Mouse (Mus musculus) limb, embryonic 10.5 days (tissue): ENCODE data around the gene Med24. TPM values are rescaled to one million over a fixed set of nuclear protein-coding genes. Genes with fewer than 3 reads are reported as not detected.

Experiments
- DNase-seq: peaks from one replicate; pipeline ENCODE4 v3.0.0-alpha.2; 2017; ENCODE audit warnings: low spot score
- H3K27ac ChIP-seq: fragments of 300-500 bp; sonication (generic); 2 replicates; pipeline ENCODE4 v1.5.1; 2016; ENCODE audit warnings: mild to moderate bottlenecking
- H3K27me3 ChIP-seq: fragments of 300-500 bp; sonication (generic); 2 replicates; pipeline ENCODE4 v1.6.1; 2016; ENCODE audit warnings: low read depth, mild to moderate bottlenecking; ENCODE audit not compliant: poor library complexity, severe bottlenecking
- H3K36me3 ChIP-seq: fragments of 300-500 bp; sonication (generic); 2 replicates; pipeline ENCODE4 v1.6.1; 2016; ENCODE audit warnings: mild to moderate bottlenecking, moderate library complexity
- H3K4me1 ChIP-seq: fragments of 300-500 bp; sonication (generic); 2 replicates; pipeline ENCODE4 v1.6.1; 2016
- H3K4me3 ChIP-seq: fragments of 300-500 bp; sonication (generic); 2 replicates; pipeline ENCODE4 v1.5.1; 2016; ENCODE audit warnings: mild to moderate bottlenecking, moderate library complexity
- H3K9me3 ChIP-seq: fragments of 300-500 bp; sonication (generic); replicated peaks from 2 replicates; pipeline ENCODE4 v1.6.1; 2016; ENCODE audit warnings: mild to moderate bottlenecking
- WGBS: fragments of 180-500 bp; shearing (Covaris S2); methylation state at CpG from one replicate; pipeline ENCODE4 v1.1.7; 2016; 5-methylcytosine and 5-hydroxymethylcytosine counted together
- polyA plus RNA-seq: library from polyadenylated mRNA; unstranded; fragments of >200 nt; fragmentation: Nextera tagmentation; extraction: Ambion mirVana; gene quantifications from 2 replicates; pipeline ENCODE4 v1.2.1, GENCODE M21; 2016

Med24 gene
- polyA plus RNA-seq, 1 experiment from 2014 or later: 82.6 TPM

DNA sequence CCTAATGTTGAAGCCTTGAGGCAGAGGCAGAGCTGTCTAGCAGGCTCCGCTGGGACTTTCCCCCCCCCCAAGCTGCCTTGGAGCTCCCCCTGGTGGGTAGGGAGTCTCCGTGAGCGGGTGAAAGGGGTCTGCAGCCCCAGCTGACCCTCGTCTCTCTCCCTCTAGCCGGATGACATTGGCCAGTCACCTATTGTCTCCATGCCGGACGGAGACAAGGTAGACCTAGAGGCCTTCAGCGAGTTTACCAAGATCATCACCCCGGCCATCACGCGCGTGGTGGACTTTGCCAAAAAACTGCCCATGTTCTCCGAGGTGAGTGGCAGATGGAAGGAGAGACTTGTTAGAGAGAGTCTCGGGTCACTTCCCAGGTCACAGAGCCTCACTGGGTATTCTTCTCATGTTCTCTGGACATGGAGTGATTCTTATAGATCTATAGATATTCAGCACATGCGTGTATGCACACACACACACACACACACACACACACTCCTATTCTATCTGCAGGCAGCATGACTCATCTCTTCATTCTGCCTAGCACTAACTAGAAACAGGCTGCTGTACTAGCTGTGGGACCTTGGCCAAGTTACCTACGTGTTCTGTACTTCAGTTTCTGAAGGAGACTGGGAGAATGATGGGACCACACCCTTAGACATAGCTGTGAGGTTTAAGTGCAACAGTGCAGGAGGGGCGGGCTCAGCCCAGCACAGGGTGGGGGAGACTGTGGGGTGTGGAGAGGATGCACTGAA is 33.7 kb upstream of the Med24 start:
- no peak overlapping the region for H3K27ac ChIP-seq
- no peaks in the 10 kb centered on the region for H3K9me3 ChIP-seq
- no peak overlapping the region for H3K4me3 ChIP-seq
- no peak for DNase-seq
- H3K36me3 ChIP-seq: peaks cover 63% of the 10 kb centered on the region
- WGBS: 70% methylated on average over 17 of the region's 17 CpGs
- no peaks in the 10 kb centered on the region for H3K27me3 ChIP-seq
- peaks cover 36% of the 10 kb centered on the region for H3K4me1 ChIP-seq

DNA sequence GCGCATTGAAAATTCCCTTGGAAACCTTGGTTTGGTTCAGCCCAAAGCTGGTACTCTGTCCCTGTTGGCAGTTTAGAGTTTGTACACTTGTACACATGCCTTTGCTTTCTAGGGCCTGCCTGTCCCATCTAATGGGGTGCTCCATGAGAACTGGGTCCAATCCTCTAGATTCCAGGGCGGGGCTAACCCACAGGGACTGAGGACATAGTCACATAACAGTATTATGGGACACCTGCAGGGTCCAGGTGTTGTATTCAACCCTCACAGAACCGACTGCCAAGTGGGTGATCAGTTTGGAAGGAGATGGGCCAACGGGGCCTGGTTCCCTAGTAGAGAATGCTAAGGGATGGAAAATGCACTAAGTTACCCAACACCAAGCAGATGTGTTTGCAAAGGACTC is 32.7 kb upstream of the Med24 start:
- Histone ChIP-seq H3K36me3 (peaks cover 65% of the 10 kb centered on the region), H3K4me1 (peaks cover 26% of the 10 kb centered on the region), H3K4me3 (no peak overlapping the region), H3K27me3 (no peaks in the 10 kb centered on the region), H3K27ac (no peak overlapping the region), H3K9me3 (no peaks in the 10 kb centered on the region)
- WGBS: 92% methylated on average over 4 of the region's 4 CpGs
- DNase-seq: no peak

- WGBS: 90% methylated on average over 12 of the region's 12 CpGs
- peaks cover 25% of the 10 kb centered on the region for H3K4me1 ChIP-seq
- no peak overlapping the region for H3K27ac ChIP-seq
- H3K9me3 ChIP-seq: no peaks in the 10 kb centered on the region
- H3K4me3 ChIP-seq: no peak overlapping the region
- no peak for DNase-seq
- no peaks in the 10 kb centered on the region for H3K27me3 ChIP-seq
- peaks cover 44% of the 10 kb centered on the region for H3K36me3 ChIP-seq
Measured at GRCm38 (mm10) chr11:98756711-98757110, 27.5 kb upstream of the Med24 start.

- WGBS: 94% methylated on average over 6 of the region's 6 CpGs
- Histone ChIP-seq H3K27ac (no peak overlapping the region; the same call in 1 of the 2 replicates), H3K4me1 (peaks cover 34% of the 10 kb centered on the region), H3K36me3 (peaks cover 36% of the 10 kb centered on the region), H3K4me3 (no peak overlapping the region), H3K27me3 (no peaks in the 10 kb centered on the region), H3K9me3 (no peaks in the 10 kb centered on the region)
- no peak for DNase-seq
Measured at GRCm38 (mm10) chr11:98755726-98756380, 26.6 kb upstream of the Med24 start.

- no peaks in the 10 kb centered on the region for H3K9me3 ChIP-seq
- peaks cover 26% of the 10 kb centered on the region for H3K36me3 ChIP-seq
- no peaks in the 10 kb centered on the region for H3K27me3 ChIP-seq
- peak; percentile 90 for DNase-seq
- H3K27ac ChIP-seq: peak overlapping the region; percentile 51
- WGBS: 28% methylated on average over 7 of the region's 7 CpGs
- H3K4me1 ChIP-seq: peaks cover 45% of the 10 kb centered on the region
- no peak overlapping the region for H3K4me3 ChIP-seq
Measured at GRCm38 (mm10) chr11:98754621-98755181, 25.5 kb upstream of the Med24 start.

DNA sequence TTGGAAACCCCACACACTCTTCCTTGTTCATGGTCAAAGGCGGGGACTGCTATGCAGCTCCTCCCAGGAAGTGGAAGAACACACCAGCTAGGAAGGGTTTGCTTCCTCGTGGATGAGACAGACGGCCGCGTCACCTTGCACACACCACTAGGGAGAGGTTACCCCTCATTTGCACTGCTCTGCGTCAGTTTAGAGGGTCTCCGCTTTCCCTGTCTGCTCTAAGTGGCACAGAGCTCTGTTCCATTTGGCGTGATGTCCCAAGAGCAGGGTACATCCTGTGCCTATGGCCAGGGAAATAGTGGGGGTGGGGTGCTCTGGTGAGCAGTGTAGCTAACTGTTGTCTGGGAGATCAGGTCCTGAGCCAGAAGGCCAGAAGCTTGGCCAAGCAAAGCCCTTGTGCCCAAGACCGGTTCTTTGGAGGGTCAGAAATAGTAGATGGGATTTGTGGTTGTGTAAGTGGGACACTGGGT is 25.0 kb upstream of the Med24 start:
- no peaks in the 10 kb centered on the region for H3K9me3 ChIP-seq
- DNase-seq: no peak
- peaks cover 50% of the 10 kb centered on the region for H3K4me1 ChIP-seq
- H3K4me3 ChIP-seq: no peak overlapping the region
- H3K27ac ChIP-seq: peak overlapping the region; percentile 51
- 77% methylated on average over 9 of the region's 9 CpGs for WGBS
- H3K27me3 ChIP-seq: no peaks in the 10 kb centered on the region
- peaks cover 26% of the 10 kb centered on the region for H3K36me3 ChIP-seq

DNA sequence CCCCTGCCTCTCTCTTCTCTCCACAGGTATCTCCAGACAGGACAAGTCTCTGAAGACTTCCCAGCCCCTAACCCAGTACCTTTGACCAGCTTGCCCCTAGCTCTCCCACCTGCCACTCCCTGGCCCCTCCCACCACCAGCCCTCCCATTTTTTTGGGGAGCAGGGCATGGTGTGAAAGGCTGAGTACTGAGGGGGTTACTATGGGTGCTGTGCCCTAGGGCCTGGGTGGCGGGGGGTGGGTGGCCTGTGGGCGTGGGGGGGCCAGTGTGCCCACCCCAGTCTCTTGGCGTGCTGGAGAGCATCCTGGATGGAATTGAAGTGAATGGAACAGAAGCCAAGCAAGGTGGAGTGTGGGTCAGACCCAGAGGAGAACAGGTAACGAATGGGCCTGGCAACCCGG is 24.0 kb upstream of the Med24 start:
- Histone ChIP-seq H3K36me3 (peaks cover 20% of the 10 kb centered on the region), H3K4me1 (peaks cover 60% of the 10 kb centered on the region), H3K27ac (no peak overlapping the region), H3K4me3 (no peak overlapping the region), H3K9me3 (no peaks in the 10 kb centered on the region), H3K27me3 (no peaks in the 10 kb centered on the region)
- 88% methylated on average over 5 of the region's 5 CpGs for WGBS
- DNase-seq: no peak

DNA sequence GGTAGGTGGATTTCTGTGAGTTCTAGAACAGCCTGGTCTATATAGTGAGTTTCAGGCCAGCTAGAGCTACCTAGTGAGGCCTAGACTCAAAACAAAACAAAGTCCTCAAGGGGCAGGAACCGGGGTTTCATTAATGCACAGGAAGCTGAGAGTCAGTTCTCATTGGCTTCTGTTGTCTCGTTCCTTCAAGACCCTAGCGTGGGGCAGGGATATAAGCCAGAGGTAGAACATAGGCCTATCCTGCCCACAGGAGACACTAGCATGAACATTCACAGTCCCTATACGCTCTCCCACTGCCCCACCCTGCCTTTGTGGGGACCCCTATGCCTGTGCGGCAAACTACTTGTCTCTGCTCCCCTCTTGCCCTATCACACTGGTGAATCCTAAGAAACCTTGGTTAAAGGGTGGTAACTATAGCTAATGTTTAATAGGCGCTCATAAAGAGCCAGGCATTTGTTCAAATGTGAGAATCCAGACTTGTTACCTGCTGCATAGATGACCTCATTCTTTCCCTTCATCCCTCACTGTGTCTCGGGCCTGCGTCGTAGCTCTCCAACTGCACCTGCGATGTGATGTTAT is 23.4 kb upstream of the Med24 start:
- H3K27ac ChIP-seq: 0 out of 2 replicates have a peak overlapping the region, but pooled peaks have one; percentile 21

GRCm38 (mm10) chr11:98751221-98751782 is 22.1 kb upstream of the Med24 start:
- no peak for DNase-seq
- 58% methylated on average over 6 of the region's 6 CpGs for WGBS
- Histone ChIP-seq H3K36me3 (peaks cover 12% of the 10 kb centered on the region), H3K9me3 (no peaks in the 10 kb centered on the region), H3K27me3 (no peaks in the 10 kb centered on the region), H3K4me1 (peaks cover 79% of the 10 kb centered on the region), H3K27ac (peak overlapping the region; percentile 69; the same call in 1 of the 2 replicates), H3K4me3 (no peak overlapping the region)

More for the DNA sequence above, 23.4 kb upstream of the Med24 start:
- peaks cover 66% of the 10 kb centered on the region for H3K4me1 ChIP-seq
- H3K27me3 ChIP-seq: no peaks in the 10 kb centered on the region
- WGBS: 85% methylated on average over 10 of the region's 10 CpGs
- H3K4me3 ChIP-seq: no peak overlapping the region
- H3K9me3 ChIP-seq: no peaks in the 10 kb centered on the region
- peaks cover 17% of the 10 kb centered on the region for H3K36me3 ChIP-seq
- no peak for DNase-seq

DNA sequence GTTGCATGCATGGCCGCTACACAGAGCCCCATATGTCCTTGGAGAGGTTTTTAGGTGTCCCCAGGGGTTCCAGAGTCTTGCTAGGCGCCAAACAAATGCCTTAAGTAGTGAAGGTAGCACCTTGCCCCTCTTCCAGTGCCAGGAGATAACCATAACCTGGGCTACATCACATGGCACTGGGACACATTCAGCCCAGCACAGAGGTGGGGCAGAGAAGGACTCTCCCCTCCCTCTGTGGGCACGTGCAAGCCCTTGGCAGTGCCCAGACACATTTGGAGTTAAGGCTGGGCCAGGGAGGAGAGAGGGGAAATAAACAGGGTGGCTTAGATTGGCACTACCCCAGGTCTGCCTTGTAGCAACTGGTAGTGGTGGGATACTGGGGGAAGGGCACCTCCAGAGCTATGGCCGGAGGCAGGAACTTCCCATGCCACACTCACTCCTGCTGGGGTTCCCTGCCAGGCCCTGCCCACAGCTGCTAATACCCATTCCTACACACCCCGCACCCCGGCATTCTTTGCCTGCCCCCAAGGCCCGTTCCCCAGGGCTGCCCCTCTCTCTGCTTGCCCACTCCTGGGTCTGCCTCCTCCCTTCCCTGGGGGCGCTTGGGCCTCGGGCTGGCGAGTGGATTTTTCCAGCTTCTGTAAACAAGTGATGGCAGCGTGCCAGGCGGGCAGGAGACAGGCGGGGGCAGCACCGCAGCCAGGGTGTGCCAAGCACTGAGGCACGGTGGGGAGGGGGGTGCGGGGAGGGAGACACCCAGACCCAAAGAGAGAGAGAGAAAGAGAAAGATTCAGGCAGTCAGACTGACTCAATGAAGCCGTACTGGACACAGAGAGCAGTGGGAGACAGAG is 21.3 kb upstream of the Med24 start:
- Histone ChIP-seq H3K9me3 (no peaks in the 10 kb centered on the region), H3K36me3 (peaks cover 12% of the 10 kb centered on the region), H3K4me3 (no peak overlapping the region), H3K4me1 (peaks cover 80% of the 10 kb centered on the region), H3K27me3 (no peaks in the 10 kb centered on the region), H3K27ac (peak overlapping the region; percentile 69)
- no peak for DNase-seq
- 57% methylated on average over 17 of the region's 17 CpGs for WGBS

DNA sequence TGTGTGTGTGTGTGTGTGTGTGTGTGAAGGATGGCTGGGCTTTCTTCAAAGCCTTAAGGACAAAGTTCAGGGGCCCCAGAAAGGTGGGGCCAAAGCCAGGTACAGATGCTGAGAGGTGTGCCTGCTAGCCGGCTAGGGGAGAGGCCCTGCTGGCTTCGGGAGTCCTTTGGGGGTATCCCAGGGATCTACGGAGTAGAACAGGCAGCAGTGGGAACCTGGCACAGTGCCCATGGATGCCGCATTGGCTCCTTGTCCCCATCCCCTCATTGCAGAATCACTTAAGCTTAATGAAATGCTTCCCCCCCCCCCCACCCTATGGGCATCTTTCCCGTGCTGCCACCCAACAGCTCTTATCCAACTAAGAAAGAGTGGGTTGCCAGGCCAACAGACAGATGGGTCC is 20.5 kb upstream of the Med24 start:
- Histone ChIP-seq H3K36me3 (peaks cover 12% of the 10 kb centered on the region), H3K4me3 (no peak overlapping the region), H3K4me1 (peaks cover 85% of the 10 kb centered on the region), H3K27ac (peak overlapping the region; percentile 82), H3K9me3 (no peaks in the 10 kb centered on the region), H3K27me3 (no peaks in the 10 kb centered on the region)
- DNase-seq: no peak
- 65% methylated on average over 5 of the region's 5 CpGs for WGBS
